ENCODE assay signal across 15 mouse cellular contexts in genomic region chr11:55155070-55155421, GRCm38 (mm10). TPM values are rescaled to one million over a fixed set of nuclear protein-coding genes. Genes with fewer than 3 reads are reported as not detected.
DNase-seq lines count a peak whose midpoint lies in the region; ATAC-seq and TF ChIP-seq lines count a peak whose summit lies in the region.
"Had no signal": no experiment of that assay in that cellular context is flagged by ENCODE, and none has a peak within 500 bp of the region (broad histone marks: within the 10 kb centered on the region; RNA-seq: fewer than 3 reads in every experiment).

No protein-coding gene starts in this region.

- peak; percentile 37; the same call in 1 of the 2 replicates for ATAC-seq in liver, embryonic 16.5 days (ENCODE audit: low read depth)

- peaks cover 12 to 41% of the 10 kb centered on the region in 2 experiments; a peak in 3 of 4 replicates for H3K4me1 ChIP-seq in CH12.LX (ENCODE audit: control insufficient read depth in 1 of 2, insufficient read depth in 2 of 2)
- H3K4me1 ChIP-seq in liver, embryonic 16.5 days (ENCODE audit: control insufficient read depth, low read depth, low read length) = no peaks in the 10 kb centered on the region
- H3K4me1 ChIP-seq: stomach, embryonic 15.5 days had no signal

- H3K36me3 ChIP-seq in CH12.LX (replicated peaks in 1 of 2; ENCODE audit: control insufficient read depth in 1 of 2, insufficient read depth in 1 of 2, low read length in 1 of 2) = no peaks in the 10 kb centered on the region
- H3K36me3 ChIP-seq in liver, embryonic 16.5 days (ENCODE audit: control insufficient read depth, insufficient read depth) = no peaks in the 10 kb centered on the region
- H3K36me3 ChIP-seq: stomach, embryonic 15.5 days had no signal

- H3K79me2 ChIP-seq in CH12.LX (replicated peaks; ENCODE audit: control insufficient read depth, extremely low read depth, insufficient read depth, poor library complexity, severe bottlenecking) = no peaks in the 10 kb centered on the region

- peak; percentile 4 for TF ChIP-seq RAD21 in CH12.LX (IDR thresholded peaks at IDR 0.05; ENCODE audit: low read depth, low read length)

- DNase-seq in kidney, adult 9 months = peak; percentile 18
- DNase-seq in kidney, postnatal 36 days = no peak
- DNase-seq in CH12.LX (ENCODE audit: extremely low read depth) = peak; percentile 93
- peak; percentile 42 for DNase-seq in skeletal muscle tissue, adult 2 months (ENCODE audit: low read depth, low spot score)
- no peak for DNase-seq in ovary, postnatal 10 days (ENCODE audit: low spot score)
- DNase-seq in urinary bladder, adult 18-20 months (ENCODE audit: low spot score in 2 of 2) = no peak
- DNase-seq in cerebellum, adult 9-10 months = no peak
- DNase-seq: cerebellum, postnatal 14 days; gastrocnemius, postnatal 25 days had no signal

- no peaks in the 10 kb centered on the region for H3K27me3 ChIP-seq in CH12.LX (replicated peaks)
- no peaks in the 10 kb centered on the region for H3K27me3 ChIP-seq in liver, embryonic 16.5 days (ENCODE audit: control insufficient read depth, insufficient read depth, low read depth, low read length)
- H3K27me3 ChIP-seq: stomach, embryonic 15.5 days had no signal

- no peak overlapping the region for H3K4me3 ChIP-seq in CH12.LX (replicated peaks in 1 of 3; ENCODE audit: low read depth in 2 of 3, low read length in 2 of 3, poor library complexity in 1 of 3)
- no peak overlapping the region for H3K4me3 ChIP-seq in liver, embryonic 16.5 days (ENCODE audit: low read depth, low read length)
- H3K4me3 ChIP-seq: stomach, embryonic 15.5 days had no signal

- TF ChIP-seq CTCF in CH12.LX (conservative IDR thresholded peaks at IDR 0.05 in 1 of 2, IDR thresholded peaks at IDR 0.05 in 1 of 2; ENCODE audit: low read depth in 2 of 2, low read length in 2 of 2) = no peak; a peak in 1 of 4 replicates

- 20% methylated on average over 6 of the region's 6 CpGs for WGBS in liver, embryonic 16.5 days (ENCODE audit: insufficient replicate concordance)

- H3K9ac ChIP-seq in CH12.LX (ENCODE audit: insufficient read depth, low read depth) = no peak overlapping the region
- no peak overlapping the region for H3K9ac ChIP-seq in liver, embryonic 16.5 days (ENCODE audit: low read depth, low read length)
- H3K9ac ChIP-seq: stomach, embryonic 15.5 days had no signal

- in situ Hi-C loops in CH12.LX (cut with MboI; ENCODE audit: low pct_ligation_motif_present, low pct_unique_long_range_greater_than_20kb, low sequenced_read_pairs) = loop anchor here (10.0 kb wide), 1 partner anchor 270 kb away; no protein-coding TSS in a partner anchor

- H3K9me3 ChIP-seq in CH12.LX (replicated peaks; ENCODE audit: low read length) = peaks cover 4% of the 10 kb centered on the region
- H3K9me3 ChIP-seq in liver, embryonic 16.5 days (replicated peaks; ENCODE audit: control insufficient read depth, low read length) = no peaks in the 10 kb centered on the region
- H3K9me3 ChIP-seq: stomach, embryonic 15.5 days had no signal

- peak overlapping the region; percentile 6; the same call in 1 of the 2 replicates for H3K4me2 ChIP-seq in CH12.LX (ENCODE audit: insufficient read depth, low read depth, poor library complexity, severe bottlenecking)
- no peak overlapping the region for H3K4me2 ChIP-seq in liver, embryonic 16.5 days (ENCODE audit: low read depth, low read length)
- H3K4me2 ChIP-seq: stomach, embryonic 15.5 days had no signal

- dilution Hi-C loops in CH12.LX (cut with MboI; ENCODE audit: extremely low pct_ligation_motif_present, extremely low pct_unique_long_range_greater_than_20kb, low sequenced_read_pairs) = no loop called here

- peak; percentile 14; the same call in 1 of the 2 replicates for TF ChIP-seq POLR2A in CH12.LX (IDR thresholded peaks at IDR 0.05; ENCODE audit: low read depth, low read length)

- TF ChIP-seq EP300 in CH12.LX (IDR thresholded peaks at IDR 0.05; ENCODE audit: low read length) = peak; percentile 89

- H3K27ac ChIP-seq in CH12.LX (ENCODE audit: insufficient read depth, low read depth) = peak overlapping the region; percentile 20; the same call in 1 of the 2 replicates
- H3K27ac ChIP-seq in liver, embryonic 16.5 days (ENCODE audit: low read length) = no peak overlapping the region
- H3K27ac ChIP-seq: stomach, embryonic 15.5 days had no signal

TF ChIP-seq in CH12.LX, 34 proteins besides CTCF, POLR2A, EP300 and RAD21:
- TF ChIP-seq MAZ (IDR thresholded peaks at IDR 0.05; ENCODE audit: low read depth, low read length) (no peak), RCOR1 (conservative IDR thresholded peaks at IDR 0.05; ENCODE audit: low read depth, low read length) (no peak; the same call in 1 of the 2 replicates), ZKSCAN1 (IDR thresholded peaks at IDR 0.05; ENCODE audit: borderline replicate concordance, low read depth, low read length) (no peak), SMC3 (IDR thresholded peaks at IDR 0.05; ENCODE audit: low read depth, low read length) (no peak; the same call in 1 of the 2 replicates), IRF4 (IDR thresholded peaks at IDR 0.05; ENCODE audit: low read depth, low read length) (peak; percentile 78), CHD2 (IDR thresholded peaks at IDR 0.05; ENCODE audit: low read length) (no peak), HCFC1 (IDR thresholded peaks at IDR 0.05; ENCODE audit: low read depth, low read length) (no peak), E2F4 (IDR thresholded peaks at IDR 0.05; ENCODE audit: insufficient replicate concordance, low read depth, low read length) (no peak), USF1 (IDR thresholded peaks at IDR 0.05; ENCODE audit: low read depth, low read length) (no peak), ELF1 (IDR thresholded peaks at IDR 0.05; ENCODE audit: low read depth, low read length) (no peak), POLR2AphosphoS2 (IDR thresholded peaks at IDR 0.05; ENCODE audit: low read depth, low read length) (no peak), ZNF384 (IDR thresholded peaks at IDR 0.05; ENCODE audit: low read depth, low read length) (no peak; the same call in 1 of the 2 replicates), MYC (IDR thresholded peaks at IDR 0.05; ENCODE audit: low read depth, low read length) (peak; percentile 61), CHD1 (IDR thresholded peaks at IDR 0.05; ENCODE audit: low read depth, low read length) (no peak), MAFK (IDR thresholded peaks at IDR 0.05; ENCODE audit: insufficient replicate concordance, low read length) (0 out of 2 replicates have a peak, but pooled peaks have one; percentile 19), TCF12 (IDR thresholded peaks at IDR 0.05; ENCODE audit: low read depth, low read length) (peak; percentile 46; the same call in 1 of the 2 replicates), MAX (IDR thresholded peaks at IDR 0.05; ENCODE audit: low read length) (peak; percentile 83), MXI1 (IDR thresholded peaks at IDR 0.05; ENCODE audit: low read depth, low read length) (peak; percentile 81), NELFE (IDR thresholded peaks at IDR 0.05; ENCODE audit: low read depth, low read length) (no peak), BHLHE40 (IDR thresholded peaks at IDR 0.05; ENCODE audit: low read depth, low read length) (peak; percentile 58), TBP (conservative IDR thresholded peaks at IDR 0.05; ENCODE audit: low read depth, low read length) (0 out of 2 replicates have a peak, but pooled peaks have one; percentile 31), JUND (conservative IDR thresholded peaks at IDR 0.05; ENCODE audit: low read depth, low read length) (no peak), JUN (IDR thresholded peaks at IDR 0.05; ENCODE audit: insufficient read depth, low read depth, low read length) (no peak), ZMIZ1 (IDR thresholded peaks at IDR 0.05; ENCODE audit: low read depth, low read length) (no peak), ZC3H11A (IDR thresholded peaks at IDR 0.05; ENCODE audit: low read depth, low read length) (no peak), GABPA (IDR thresholded peaks at IDR 0.05; ENCODE audit: insufficient replicate concordance, low read depth, low read length) (no peak), UBTF (IDR thresholded peaks at IDR 0.05; ENCODE audit: low read depth, low read length) (no peak), KAT2A (IDR thresholded peaks at IDR 0.05; ENCODE audit: insufficient replicate concordance, low read length) (no peak), NRF1 (IDR thresholded peaks at IDR 0.05; ENCODE audit: low read depth, low read length) (no peak), ETS1 (conservative IDR thresholded peaks at IDR 0.05; ENCODE audit: low read depth, low read length) (peak; percentile 69), MEF2A (IDR thresholded peaks at IDR 0.05; ENCODE audit: borderline replicate concordance, low read depth, low read length) (peak; percentile 47; the same call in 1 of the 2 replicates), USF2 (conservative IDR thresholded peaks at IDR 0.05; ENCODE audit: low read depth, low read length) (no peak), SIN3A (IDR thresholded peaks at IDR 0.05; ENCODE audit: low read length) (peak; percentile 82; the same call in 1 of the 2 replicates), PAX5 (IDR thresholded peaks at IDR 0.05; ENCODE audit: low read length) (no peak)

RNA-seq across cellular contexts. Expression of gene Slc36a3, which starts 3.5 kb away (rescaled TPM):
- total RNA-seq in CH12.LX (2012; rRNA removed) (0.34 and 0.72 TPM in 2 replicates), CH12.LX (2014; rRNA removed) (0.34 and 0.72 TPM in 2 replicates)
- polyA plus RNA-seq in CH12.LX (2012; ENCODE audit: insufficient read length, low read depth) = 1.2 and 1.5 TPM in 2 replicates
- polyA plus RNA-seq in liver, embryonic 16.5 days (2015; fragmentation: Nextera tagmentation; extraction: Ambion mirVana) = not detected in 2 replicates
- total RNA-seq: adrenal gland, adult 18-20 months; gastrocnemius, postnatal 25 days; left cerebral cortex, postnatal 14 days; megakaryocyte-erythroid progenitor cell, adult 5-6 weeks had no signal
- polyA plus RNA-seq: neural tube, embryonic 14.5 days had no signal

RNA-seq across cellular contexts. Expression of gene Slc36a2, which starts 29.8 kb away (rescaled TPM):
- total RNA-seq in CH12.LX (2012; rRNA removed) (0.04 and 0.08 TPM in 2 replicates), CH12.LX (2014; rRNA removed) (not detected in 2 replicates)
- polyA plus RNA-seq in CH12.LX (2012; ENCODE audit: insufficient read length, low read depth) = 0.17 and 0.18 TPM in 2 replicates
- 39.3 and 51.1 TPM in 2 replicates for polyA plus RNA-seq in liver, embryonic 16.5 days (2015; fragmentation: Nextera tagmentation; extraction: Ambion mirVana)
- total RNA-seq: megakaryocyte-erythroid progenitor cell, adult 5-6 weeks had no signal

RNA-seq across cellular contexts. Expression of gene Slc36a1, which starts 49.1 kb away (rescaled TPM):
- total RNA-seq in CH12.LX (2012; rRNA removed) (2.5 and 3.6 TPM in 2 replicates), CH12.LX (2014; rRNA removed) (0.51 and 0.65 TPM in 2 replicates)
- polyA plus RNA-seq in CH12.LX (2012; ENCODE audit: insufficient read length, low read depth) = 4.3 and 5.0 TPM in 2 replicates
- polyA plus RNA-seq in liver, embryonic 16.5 days (2015; fragmentation: Nextera tagmentation; extraction: Ambion mirVana) = 2.3 and 2.5 TPM in 2 replicates

RNA-seq across cellular contexts. Expression of gene Gm2a, which starts 57.1 kb away (rescaled TPM):
- total RNA-seq in CH12.LX (2012; rRNA removed) (24.1 and 26.5 TPM in 2 replicates), CH12.LX (2014; rRNA removed) (8.9 and 10.0 TPM in 2 replicates)
- 24.1 and 25.6 TPM in 2 replicates for polyA plus RNA-seq in CH12.LX (2012; ENCODE audit: insufficient read length, low read depth)
- 27.4 and 32.6 TPM in 2 replicates for polyA plus RNA-seq in liver, embryonic 16.5 days (2015; fragmentation: Nextera tagmentation; extraction: Ambion mirVana)

Comparison
In these comparisons a context has a peak if more than half of its experiments do, and no peak if none do; other contexts are left out.
1. DNase-seq: peak in kidney, adult 9 months (single experiment), CH12.LX (single experiment) and skeletal muscle tissue, adult 2 months (single experiment); none in kidney, postnatal 36 days (0 of 2), ovary, postnatal 10 days (single experiment), urinary bladder, adult 18-20 months (0 of 2) and cerebellum, adult 9-10 months (single experiment).
2. RNA of gene Slc36a2, which starts 29.8 kb away (polyA plus RNA-seq): 39.3 to 51.1 TPM in liver, embryonic 16.5 days; 0.17 to 0.18 TPM in CH12.LX; every median in the first group is over 10 times any median in the second.